Mouse (Mus musculus): Measurements from ENCODE around the gene Becn1.
A peak's percentile ranks its signal among the peaks of the same experiment; 100 is the strongest.

GRCm38 (mm10) chr11:101315665-101316500 lies 13.8 kb upstream of the Becn1 start, which contains the start of gene Psme3:
- peak; percentile 36; the same call in 1 of the 2 replicates for TF ChIP-seq POLR2A (IDR thresholded peaks at IDR 0.05; ENCODE audit: insufficient read depth, low read depth, low read length)
- TF ChIP-seq CTCF (IDR thresholded peaks at IDR 0.05; ENCODE audit: insufficient read depth, low read depth, low read length) = 0 out of 2 replicates have a peak, but pooled peaks have one; percentile 5
